Mouse (Mus musculus) cerebellum, adult 9-10 months (tissue): ENCODE data around the gene Coro2a.
"Not testable (repeated sequence)": the region's sequence is repeated elsewhere in the genome, so short reads cannot be mapped to it uniquely, and the experiment has no call there.

Experiments
- DNase-seq: peaks from one replicate; pipeline ENCODE4 v3.0.0; 2022

Coro2a gene

GRCm38 (mm10) chr4:46601844-46602423, at the start of gene Coro2a:
Coro2a (minus strand) TSS chr4:46602202.
- DNase-seq: peak; percentile 93

DNA sequence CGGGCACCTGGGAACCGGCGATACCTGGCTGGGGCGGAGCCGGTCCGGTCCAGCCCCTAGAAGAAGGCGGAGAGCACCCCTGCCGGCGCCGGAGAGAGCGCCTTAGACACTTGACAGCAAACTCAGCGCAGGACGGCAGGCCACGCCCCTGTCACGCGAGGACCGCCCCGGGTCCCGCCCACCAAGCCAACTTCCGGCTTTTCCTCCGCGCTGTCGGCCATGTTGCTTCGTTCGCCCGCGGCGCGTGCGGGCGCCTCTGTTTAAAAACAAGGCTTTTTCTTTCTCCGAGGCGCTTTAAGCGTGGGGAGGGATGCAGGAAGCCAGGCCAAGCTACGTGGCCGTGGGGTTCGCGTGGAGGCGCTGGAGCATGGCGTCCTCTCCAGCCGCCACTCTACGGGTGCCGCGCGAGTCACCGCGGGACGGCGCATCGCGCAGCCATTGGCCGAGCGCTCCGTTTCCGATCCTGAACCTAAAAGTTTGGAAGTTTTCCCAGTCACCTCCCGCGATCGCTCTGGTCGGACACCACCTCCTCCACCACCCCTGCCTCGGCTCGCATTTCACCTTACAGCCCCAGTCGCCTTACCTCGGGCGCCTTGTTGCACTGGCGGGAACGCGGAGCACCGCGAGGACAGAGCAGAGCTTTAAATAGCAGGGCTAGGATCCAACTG, 48.2 kb upstream of the Coro2a start, which contains the start of gene Tbc1d2:
Gene Tbc1d2, minus strand, starts transcription at position 124 of the 668 bp plus-strand sequence.
- DNase-seq: peak; percentile 95

DNA sequence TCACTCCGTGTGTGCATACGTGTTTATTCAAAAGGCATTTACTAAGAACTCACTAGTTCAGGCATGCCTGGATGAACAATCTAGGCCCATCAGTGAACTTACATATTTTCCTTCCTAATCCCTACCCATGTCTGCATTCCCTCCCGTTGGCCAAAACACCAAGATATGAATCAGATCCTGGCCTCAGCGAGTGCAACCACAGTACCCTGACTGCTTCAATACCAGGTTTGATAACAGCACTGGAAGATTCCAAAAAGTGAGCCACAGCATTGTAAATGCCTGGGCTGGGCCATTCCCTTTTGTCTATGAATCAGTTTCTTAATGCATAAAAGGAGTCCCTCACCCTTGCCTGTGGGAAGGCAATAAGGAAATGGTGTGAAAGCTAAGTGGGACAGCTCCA, 47.2 kb upstream of the Coro2a start:
- peak; percentile 33 for DNase-seq

DNA sequence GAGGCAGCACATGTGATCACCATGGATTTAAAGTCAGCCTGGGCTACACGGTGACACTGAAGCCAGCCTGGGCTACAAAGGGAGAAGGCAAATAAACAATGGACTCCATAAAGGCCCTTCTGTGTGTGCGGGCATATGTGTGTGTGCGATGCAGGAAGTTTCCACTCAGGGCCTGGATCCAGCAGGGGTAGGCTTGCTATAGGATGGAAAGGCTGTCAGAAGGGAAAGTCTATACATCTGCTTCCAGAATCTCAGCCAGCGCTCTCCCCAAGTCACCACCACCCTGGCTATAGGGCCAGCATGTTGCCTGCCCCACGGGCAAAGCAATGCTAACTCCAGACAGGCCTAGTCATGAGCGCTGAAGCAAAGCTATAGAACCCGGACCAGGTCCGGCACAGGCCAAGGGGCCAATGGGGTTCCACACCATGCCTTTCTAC, 41.7 kb upstream of the Coro2a start:
- no peak for DNase-seq

GRCm38 (mm10) chr4:46642924-46643675, 41.1 kb upstream of the Coro2a start:
- DNase-seq: no peak

DNA sequence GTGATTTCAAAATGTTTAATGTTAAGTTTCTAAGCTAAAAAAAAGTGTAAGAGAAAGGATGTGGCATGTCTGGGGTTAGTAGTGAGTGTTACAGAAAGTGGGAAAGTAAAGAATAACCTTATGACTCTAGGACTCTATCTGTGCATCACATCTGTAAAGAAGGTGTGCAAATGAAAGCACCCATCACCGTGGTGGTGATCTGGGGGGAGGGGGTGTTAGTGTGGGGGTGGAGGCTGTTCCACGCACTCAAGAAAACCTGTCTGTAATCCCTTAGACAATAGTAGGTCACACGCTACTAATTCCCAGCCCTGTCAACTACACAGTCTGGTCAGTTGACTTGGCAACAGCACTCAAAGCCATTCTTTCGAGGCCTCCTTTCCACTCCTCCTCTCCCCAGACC, 39.3 kb upstream of the Coro2a start:
- no peak for DNase-seq

DNA sequence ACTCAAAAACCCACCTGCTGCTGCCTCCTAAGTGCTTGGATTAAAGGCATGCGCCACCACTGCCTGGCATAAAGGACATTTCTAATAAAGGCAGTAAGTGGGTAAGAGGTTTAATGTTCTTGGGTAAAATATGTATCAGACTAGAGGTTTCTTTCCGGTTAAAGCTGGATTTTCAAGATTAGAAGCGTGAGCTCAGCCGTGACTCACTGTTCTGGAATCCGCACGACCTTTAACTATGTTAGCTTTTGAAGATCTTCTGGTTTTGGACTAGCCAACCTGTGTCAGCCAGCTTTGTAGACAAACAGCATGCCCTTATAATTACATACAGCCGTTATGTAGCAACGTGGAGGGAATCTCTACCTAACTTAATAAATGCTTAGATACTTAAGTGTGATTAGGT, 37.9 kb upstream of the Coro2a start:
- DNase-seq: no peak

DNA sequence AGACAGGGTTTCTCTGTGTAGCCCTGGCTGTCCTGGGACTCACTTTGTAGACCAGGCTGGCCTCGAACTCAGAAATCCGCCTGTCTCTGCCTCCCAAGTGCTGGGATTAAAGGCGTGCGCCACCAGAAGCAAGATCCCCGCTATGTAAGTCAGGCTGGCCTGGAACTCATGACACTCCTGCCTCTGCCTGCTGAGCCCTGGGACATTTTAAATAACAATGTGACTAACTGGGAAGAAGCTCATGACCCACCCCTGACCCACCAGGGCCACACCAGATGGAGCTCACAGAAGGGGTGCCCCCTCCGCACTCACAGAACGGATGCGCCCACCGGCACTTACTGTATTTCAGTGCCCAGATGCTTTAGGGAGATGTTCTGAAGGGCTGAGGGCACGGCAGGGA, 35.2 kb upstream of the Coro2a start:
- not testable (repeated sequence) for DNase-seq

GRCm38 (mm10) chr4:46635702-46636430, 33.9 kb upstream of the Coro2a start:
- DNase-seq: no peak

DNA sequence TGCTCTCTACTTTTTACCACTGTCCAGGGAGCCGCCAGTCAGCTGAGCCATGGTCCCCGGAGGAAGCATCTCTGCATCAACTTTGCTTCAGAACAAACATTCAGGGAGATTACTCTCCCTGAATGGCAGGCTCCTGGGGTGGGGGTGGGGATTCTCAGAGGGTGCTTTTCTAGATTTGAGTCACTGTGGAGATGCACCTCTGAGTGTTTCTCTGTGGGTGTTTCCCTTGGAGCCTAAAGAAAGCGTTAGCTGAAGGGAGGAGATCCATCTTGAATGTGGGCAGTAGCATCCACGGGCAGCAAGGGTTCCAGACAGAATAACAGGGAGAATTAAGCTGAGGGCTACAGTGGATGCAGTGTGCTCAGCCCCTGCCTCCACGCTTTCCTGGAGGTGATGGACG, 32.9 kb upstream of the Coro2a start:
- DNase-seq: no peak

GRCm38 (mm10) chr4:46633565-46633964, 31.6 kb upstream of the Coro2a start:
- not testable (repeated sequence) for DNase-seq

GRCm38 (mm10) chr4:46632465-46632864, 30.5 kb upstream of the Coro2a start:
- DNase-seq: no peak

DNA sequence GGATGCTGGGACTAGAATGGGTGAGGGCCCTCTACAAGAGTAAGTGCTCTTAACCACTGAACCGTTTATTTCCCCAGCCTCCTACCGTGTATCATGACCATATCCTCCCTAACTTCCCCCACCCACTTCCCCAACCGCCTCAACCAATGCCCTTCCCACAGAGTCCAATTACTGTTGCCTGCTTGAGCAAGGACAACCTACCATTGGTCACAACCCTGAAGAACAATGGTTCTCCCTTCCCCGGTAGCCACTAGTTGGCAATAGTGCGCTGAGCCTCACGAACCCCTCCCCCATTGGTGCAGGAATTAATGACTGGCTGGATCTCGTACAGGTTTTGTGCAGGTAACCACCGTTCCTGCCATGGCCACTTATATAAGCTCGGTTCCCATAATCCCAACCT, 28.4 kb upstream of the Coro2a start:
- no peak for DNase-seq

DNA sequence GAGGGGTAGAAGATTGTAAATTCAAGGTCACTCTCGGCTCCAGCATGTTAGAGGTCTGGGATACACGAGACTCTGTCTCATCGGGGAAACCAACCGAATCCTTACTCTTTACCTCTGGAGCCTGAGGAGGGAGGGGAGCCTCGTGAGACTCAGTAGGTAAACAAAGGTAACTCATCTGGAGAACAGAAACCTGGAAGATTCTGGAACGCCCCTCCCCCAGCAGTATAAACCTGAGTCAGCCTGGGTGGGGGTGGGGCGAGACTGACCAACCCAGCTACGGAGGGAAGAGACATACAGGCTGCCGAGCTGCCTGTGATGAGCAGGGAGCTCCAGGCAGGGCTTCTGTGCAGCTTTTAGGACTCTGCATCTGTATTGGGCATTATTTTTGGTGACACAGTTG, 26.9 kb upstream of the Coro2a start:
- no peak for DNase-seq

DNA sequence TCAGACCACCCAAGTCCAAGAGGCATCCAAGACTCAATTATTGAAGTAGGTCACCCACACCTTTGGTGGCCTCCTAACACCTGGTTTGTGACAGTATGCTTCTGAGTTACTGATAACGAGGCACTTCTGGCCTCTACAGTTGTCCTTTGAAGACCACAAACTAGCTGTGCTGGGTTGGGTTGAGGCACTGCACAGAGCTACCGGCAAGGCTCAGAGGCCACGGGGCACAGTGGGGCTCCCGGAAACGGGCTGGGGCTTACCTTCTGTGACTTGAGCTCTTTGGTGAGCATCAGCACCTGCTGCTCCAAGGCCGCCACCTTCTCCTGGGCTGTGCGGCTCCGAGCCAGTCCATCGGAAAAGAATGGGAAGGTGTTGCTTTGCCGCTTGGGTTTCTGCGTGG, 26.1 kb upstream of the Coro2a start:
- DNase-seq: no peak

GRCm38 (mm10) chr4:46625101-46625500, 23.1 kb upstream of the Coro2a start:
- peak; percentile 91 for DNase-seq

DNA sequence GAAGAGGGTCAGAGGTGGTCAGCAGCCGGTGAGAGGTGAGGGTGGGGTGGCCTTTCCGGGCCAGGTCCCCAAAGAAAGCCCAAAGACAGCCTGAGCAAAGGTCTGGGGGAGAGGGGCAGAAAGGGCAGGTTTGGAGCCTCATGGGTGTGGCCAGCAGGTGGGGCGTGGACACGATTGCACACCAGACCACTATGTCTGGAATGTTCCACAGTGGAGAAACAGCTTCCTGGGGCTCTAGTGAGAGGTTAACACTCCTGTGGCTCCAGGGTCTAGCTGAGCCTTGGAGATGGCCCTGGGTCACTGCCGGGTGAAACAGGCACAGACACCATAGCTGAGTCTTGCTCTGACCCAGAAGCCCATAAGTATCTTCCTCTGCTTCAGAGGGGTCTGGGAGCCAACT, 21.0 kb upstream of the Coro2a start:
- DNase-seq: no peak

DNA sequence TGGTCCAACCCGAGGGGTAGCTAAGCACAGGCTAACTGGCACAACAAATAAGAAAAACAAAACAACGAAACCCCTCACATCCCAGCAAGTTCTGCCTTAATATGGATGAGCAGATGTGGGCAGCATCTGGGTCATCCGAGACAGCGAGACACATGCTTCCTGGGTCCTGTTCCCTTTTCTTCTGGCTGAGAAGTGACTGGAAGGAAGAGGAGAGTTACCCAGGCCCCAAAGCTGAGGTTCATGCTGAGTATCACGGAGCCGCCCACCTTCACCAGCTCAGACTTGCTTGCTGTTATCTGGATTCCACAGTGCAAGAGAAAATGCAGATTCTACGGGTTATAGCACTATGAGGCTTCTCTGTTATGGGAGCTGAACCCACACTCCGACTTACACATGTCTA, 18.9 kb upstream of the Coro2a start:
- no peak for DNase-seq

- DNase-seq: peak; percentile 48
These were observed 18.3 kb upstream of the Coro2a start for GRCm38 (mm10) chr4:46620330-46620729.

- DNase-seq: no peak
These were observed 16.3 kb upstream of the Coro2a start for GRCm38 (mm10) chr4:46618196-46618817.

- DNase-seq: no peak
These were observed 15.4 kb upstream of the Coro2a start for GRCm38 (mm10) chr4:46617408-46617807.

DNA sequence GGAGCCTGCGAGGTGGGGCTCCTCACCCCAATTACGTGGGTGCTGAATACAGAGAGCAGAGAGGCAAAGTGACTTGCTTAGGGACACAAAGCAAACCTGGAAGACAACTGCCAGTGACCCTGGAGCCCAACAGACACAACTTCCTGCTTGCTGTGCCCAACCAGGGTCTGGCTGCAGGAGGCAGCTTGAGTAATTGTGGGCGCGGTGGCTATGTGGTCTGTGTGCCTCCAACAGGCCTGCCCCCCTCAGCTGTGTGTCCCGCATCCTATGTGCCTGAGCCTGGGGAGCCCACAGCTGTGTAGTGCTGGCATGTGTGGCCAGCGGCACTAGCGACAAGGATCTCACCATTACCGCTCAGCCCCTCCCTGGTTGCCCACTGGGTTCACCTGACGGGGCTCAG, 12.6 kb upstream of the Coro2a start:
- no peak for DNase-seq

- DNase-seq: no peak
These were observed 11.6 kb upstream of the Coro2a start for GRCm38 (mm10) chr4:46613618-46614017.
